Mouse (Mus musculus) heart, postnatal 4 days (tissue): ENCODE data around the gene Gm20521. TPM values are rescaled to one million over a fixed set of nuclear protein-coding genes. Genes with fewer than 3 reads are reported as not detected.

Experiments used
- DNase-seq: peaks from one replicate; pipeline ENCODE4 v3.0.0; 2021
- total RNA-seq, 2 experiments: library from RNA; stranded (reverse); gene quantifications; 2 replicates each; pipeline ENCODE4 v1.2.3; 2021

Gm20521 gene
- total RNA-seq, 2 experiments from 2014 or later, result 3.0 to 3.9 TPM

GRCm38 (mm10) chr14:54893651-54894181 lies 10.5 kb downstream of the Gm20521 start:
- peak; percentile 98 for DNase-seq

DNA sequence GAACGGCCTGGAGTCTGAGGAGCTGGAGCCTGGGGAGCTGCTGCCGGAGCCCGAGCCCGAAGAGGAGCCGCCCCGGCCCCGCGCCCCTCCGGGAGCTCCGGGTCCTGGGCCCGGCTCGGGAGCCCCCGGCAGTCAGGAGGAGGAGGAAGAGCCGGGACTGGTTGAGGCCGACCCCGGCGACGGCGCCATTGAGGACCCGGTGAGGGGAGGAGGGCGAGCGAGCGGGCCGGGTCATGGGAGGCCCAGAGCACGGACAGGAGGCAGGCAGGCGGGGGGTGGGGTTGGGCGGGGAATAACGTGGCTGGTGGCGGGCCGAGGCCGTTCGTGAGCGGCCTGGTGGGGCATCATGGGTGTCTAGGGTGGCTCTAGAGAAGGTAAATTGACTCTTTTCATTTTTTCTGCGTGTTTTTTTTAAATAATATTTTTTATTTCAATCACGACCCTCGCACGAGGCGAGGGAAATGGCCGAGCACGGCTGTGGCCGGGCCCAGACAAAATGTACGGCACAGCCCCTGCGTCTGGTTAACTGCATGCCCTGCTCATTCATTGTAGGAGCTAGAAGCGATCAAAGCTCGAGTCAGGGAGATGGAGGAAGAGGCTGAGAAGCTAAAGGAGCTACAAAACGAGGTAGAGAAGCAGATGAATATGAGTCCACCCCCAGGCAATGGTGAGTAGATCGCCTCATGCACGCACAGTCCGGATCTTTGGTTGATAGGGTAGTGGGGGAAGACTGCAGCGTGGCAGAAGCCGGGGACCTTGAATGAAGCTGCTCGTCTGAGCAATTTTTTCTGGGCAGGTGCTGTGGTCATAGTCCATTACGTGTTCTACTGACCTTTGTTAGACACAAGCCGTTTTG lies 11.3 kb downstream of the Gm20521 start:
- DNase-seq, result peak; percentile 73

DNA sequence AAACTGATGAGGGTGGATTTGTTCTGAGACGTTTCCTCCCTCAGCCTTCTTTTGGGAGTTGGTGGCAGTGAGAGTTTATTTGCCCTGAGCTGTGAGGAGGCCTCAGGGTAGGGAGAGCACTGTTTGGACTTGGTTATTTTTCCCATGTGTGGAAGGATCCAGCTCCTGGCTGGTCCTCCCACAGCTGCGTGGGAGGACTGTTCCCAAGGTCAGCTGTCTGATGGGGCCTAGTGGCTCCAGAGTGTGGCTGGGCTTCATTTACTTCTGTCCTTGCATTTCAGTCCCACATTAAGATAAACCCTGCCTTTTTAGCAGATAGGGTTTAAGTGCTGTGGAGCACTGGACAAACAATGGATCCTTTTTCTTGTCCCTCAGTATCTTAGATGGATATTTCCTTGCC lies 14.2 kb downstream of the Gm20521 start:
- no peak for DNase-seq

GRCm38 (mm10) chr14:54900383-54900782 lies 17.1 kb downstream of the Gm20521 start:
- DNase-seq, result peak; percentile 78

- DNase-seq, result no peak
Measured at GRCm38 (mm10) chr14:54903641-54904040, 20.4 kb downstream of the Gm20521 start.

GRCm38 (mm10) chr14:54908682-54909081 lies 25.4 kb downstream of the Gm20521 start:
- no peak for DNase-seq

- no peak for DNase-seq
Measured at GRCm38 (mm10) chr14:54912109-54912850, 29.0 kb downstream of the Gm20521 start.

DNA sequence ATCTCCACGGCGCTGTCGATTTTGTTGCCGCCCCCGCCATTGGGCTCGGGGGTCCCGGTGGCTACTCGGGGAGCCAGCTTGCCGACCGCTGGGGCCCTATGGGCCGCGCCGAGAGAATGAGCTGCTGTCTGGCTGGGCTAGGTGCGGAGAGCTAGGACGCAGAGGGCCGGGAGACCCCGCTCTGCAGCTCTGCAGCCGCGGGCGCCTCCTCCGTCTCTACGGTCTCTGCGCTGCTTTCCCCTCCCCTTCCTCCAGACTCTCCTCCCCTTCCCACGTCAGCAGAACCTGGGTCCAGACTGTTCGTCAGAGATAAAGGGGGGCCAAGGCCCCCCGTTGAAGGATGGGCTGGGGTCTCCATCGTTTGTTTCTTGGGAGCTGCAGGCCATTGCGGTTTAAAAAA lies 29.6 kb downstream of the Gm20521 start, which contains the start of gene Slc22a17:
Gene Slc22a17, minus strand, starts transcription at position 247 of the 400 bp plus-strand sequence.
- peak; percentile 68 for DNase-seq

- DNase-seq, result no peak
Measured at GRCm38 (mm10) chr14:54913343-54913742, 30.1 kb downstream of the Gm20521 start.

- no peak for DNase-seq
Measured at GRCm38 (mm10) chr14:54920076-54920685, 36.9 kb downstream of the Gm20521 start.

DNA sequence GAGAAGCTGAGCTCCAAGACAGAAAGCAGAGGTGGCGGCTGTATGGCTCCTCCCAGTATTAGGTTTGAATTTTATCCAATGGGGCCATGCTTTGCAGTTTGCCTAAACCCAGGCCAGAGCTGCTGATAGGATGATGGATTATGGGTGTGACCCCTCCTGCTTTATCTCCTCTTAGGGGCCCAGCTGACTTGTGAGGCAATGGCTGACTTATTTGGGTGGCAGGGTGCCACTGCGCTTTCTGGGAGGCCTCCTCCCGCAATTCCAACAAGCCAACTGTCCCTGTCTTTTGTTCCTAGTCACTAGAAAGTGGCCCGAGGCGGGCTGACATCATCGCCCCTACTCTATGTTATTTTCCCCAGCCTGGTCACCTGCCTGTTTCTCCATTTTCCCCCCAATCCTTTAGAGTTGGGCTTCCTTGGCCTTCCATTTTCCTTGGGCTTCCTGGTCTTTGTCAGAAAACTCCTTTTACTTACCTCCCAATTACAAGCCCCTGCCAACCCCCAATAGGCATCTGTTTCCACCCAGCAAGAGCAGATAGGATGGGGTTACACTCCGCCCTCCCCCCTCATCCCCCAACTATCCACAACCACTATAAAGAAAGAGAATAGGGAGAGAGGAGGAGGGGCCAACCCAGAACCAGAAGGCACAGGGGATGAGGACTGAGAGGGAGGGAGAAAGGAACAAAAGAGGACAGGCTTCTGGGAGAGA lies 41.6 kb downstream of the Gm20521 start:
- peak; percentile 72 for DNase-seq

- peak; percentile 77 for DNase-seq
Measured at GRCm38 (mm10) chr14:54925349-54926342, 42.4 kb downstream of the Gm20521 start, which contains the start of gene Efs. Efs (minus strand) TSS chr14:54926126.

- DNase-seq, result peak; percentile 76
Measured at GRCm38 (mm10) chr14:54926401-54927158, 43.3 kb downstream of the Gm20521 start.

DNA sequence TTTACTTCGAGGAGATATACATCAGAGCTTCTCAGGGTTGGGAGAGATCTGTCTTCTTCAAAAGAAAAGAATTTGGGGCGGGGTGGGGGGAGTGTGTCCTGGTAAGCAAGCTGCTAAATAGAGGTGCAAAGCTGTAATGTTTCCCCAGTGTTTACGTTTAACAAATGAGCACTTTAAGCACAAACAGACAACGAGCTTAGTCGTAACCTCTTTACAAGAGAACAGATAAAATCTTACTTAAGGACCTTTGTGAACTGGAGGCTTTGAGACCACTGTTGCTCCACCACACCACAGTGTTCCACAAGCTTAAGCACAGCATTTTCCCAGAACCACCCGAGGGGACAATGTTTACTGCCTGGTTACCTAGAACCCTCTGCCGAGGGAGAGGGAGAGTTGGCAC lies 44.1 kb downstream of the Gm20521 start:
- no peak for DNase-seq

GRCm38 (mm10) chr14:54929801-54930200 lies 46.6 kb downstream of the Gm20521 start:
- DNase-seq, result no peak

- peak; percentile 59 for DNase-seq
Measured at GRCm38 (mm10) chr14:54930431-54930830, 47.2 kb downstream of the Gm20521 start.

DNA sequence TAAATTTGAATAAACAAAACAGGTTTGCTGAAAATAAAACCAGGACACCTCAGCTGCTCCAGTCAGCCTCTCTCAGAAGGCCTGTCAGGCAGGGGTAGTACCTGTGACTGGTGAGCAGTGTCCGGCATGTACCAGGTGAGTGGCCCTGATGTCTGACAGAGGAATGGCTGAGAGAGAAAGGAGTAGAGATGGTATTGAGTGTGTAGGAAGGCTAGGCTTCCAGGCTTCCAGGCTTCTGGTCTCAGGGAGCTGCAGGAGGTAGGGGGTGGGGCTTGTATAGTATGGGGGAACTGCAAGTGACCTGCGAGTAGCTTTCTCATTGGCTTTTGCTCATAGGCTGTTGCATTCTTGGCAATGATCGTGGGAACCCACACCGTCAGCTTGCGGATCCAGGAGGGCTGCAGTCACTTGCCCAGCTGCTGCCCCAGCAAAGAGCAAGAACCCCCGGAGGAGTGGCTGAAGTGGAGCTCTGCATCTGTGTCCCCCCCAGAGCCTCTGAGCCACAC lies 49.5 kb downstream of the Gm20521 start, which contains the start of gene Il25:
Gene Il25, plus strand, starts transcription at position 51 of the 506 bp plus-strand sequence.
- no peak for DNase-seq

DNA sequence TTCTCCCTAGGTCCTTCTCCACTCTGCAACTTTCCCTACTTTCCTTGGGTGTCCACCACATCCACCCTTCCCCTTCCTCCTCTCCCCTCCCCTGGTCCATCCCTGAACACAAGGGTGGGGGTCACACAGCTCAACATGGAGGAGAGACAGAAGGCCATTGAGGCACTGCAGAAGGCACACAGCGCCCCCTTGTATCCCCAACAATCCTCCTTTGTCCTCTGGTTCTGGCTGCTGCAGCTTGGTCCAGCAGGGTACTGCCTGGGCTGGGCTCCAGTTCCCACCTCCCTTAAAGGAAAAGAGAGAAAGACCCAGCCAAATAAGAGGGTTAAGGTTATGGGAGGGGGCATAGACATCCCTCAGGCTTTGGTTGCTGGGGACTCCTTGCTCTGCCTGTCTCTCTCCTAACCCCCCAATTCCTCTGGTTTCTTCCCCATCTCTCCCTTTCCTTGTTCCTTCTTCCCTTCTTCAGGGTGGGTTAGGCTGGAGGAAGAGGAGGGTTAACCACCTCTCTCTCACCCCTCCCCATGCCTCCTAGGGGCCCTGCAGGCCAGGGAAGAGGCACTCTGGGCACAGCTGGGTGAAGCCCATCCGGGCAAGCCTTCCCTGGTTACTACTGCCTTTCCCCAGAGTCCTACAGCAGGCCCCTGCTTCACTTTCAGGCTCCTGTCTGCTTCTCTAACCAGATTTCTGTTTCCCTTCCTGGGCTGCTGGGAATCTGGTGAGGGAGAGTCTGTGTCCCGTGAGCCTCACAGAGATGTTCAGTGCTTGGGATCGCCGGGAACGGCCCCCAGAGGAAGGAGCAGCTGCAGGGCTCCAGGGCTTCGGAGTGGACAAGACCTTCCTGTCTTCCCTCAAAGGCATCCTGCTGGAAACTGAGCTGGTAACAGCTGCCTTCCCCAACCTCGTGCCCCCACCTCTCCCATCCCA lies 52.9 kb downstream of the Gm20521 start, which contains the start of gene Cmtm5:
Gene Cmtm5, plus strand, starts transcription at position 358 of the 927 bp plus-strand sequence.
- peak; percentile 52 for DNase-seq
